Mouse (Mus musculus): ENCODE data around the gene Olfr275.
"Not testable (repeated sequence)": the region's sequence is repeated elsewhere in the genome, so short reads cannot be mapped to it uniquely, and the experiment has no call there.

Gene Olfr275

GRCm38 (mm10) chr4:52814304-52814703 is at the start of gene Olfr275:
Olfr275 (plus strand) TSS chr4:52814604.
- no peak for DNase-seq (ENCODE audit: low read depth, low spot score)

DNA sequence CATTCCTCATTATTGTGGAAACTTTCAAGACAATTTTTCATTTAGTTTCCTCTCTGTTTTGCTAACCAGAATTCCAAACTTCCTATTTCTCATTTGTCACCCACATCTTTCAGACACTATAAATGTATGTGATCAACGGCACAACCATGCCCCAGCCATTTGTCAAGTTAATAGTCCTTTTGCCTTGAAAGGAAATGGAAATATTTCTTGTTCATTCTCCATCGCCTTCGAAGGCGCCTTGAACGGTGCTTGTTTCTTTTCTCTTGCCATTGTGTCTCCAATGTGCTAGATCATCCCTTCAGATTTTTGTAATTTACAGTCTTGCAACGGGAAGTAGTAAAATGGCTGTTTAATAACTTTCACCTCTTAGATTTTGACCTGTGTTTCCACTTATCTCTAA is 48.8 kb upstream of the Olfr275 start:
- DNase-seq (ENCODE audit: low read depth, low spot score), result no peak

DNA sequence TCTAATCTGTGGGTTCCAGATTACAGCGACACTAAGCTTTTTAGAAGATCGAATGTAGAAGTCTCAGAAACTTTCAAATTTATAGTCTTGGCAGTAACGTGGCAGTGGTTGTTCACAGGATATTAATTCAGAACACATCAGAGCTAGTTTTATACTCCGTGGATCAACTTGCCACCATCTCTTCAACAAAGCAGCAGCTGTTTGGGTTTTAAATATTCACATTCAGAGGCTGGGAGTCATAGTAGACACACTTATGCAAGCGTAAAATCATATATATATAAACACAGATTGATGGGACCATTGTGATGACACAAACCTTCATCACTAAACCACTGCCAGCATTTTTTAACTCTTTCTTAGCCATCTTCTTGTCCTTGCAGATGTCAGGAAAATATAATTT is 42.2 kb upstream of the Olfr275 start:
- DNase-seq (ENCODE audit: low read depth, low spot score), result peak; percentile 29

- DNase-seq (ENCODE audit: low read depth, low spot score), result no peak
These were observed 14.4 kb upstream of the Olfr275 start for GRCm38 (mm10) chr4:52800013-52800412.

GRCm38 (mm10) chr4:52811871-52812270 is 2.5 kb upstream of the Olfr275 start:
- peak; percentile 30 for DNase-seq (ENCODE audit: low read depth, low spot score)

DNA sequence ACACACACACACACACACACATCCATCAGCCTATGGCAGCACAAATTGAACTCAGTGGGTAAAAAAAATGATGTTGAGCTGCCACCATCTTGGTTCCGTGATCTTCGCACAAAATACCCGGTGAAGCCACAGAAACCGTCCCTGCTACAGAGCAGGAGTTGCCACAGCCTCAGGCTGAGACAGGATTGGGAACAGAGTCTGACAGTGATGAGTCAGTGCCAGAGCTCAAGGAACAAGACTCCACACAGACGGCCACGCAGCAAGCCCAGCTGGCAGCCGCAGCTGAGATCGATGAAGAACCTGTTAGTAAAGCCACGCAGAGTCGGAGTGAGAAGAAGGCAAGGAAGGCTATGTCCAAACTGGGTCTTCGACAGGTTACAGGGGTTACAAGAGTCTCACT is 7.0 kb downstream of the Olfr275 start:
- peak; percentile 22 for DNase-seq (ENCODE audit: low read depth, low spot score)

DNA sequence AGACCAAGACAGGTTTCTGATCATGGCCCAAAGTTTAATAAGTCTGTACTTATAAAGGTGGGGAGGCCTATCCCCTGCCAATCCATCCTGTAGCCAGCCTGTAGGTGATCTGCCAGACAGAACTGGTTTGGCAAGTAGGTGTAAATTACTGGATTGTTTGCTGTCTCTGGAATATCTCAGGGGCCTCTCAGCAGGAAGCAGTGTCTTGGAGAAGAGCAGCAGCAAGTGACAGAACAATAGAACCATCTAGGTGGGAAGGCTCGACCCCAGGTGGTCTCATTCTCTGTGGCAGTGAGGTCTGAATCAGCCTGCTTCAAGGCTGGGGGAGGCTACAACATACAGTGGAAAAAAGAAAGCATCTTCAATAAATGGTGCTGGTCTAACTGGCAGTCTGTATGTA is 31.0 kb downstream of the Olfr275 start:
- not testable (repeated sequence) for DNase-seq (ENCODE audit: low read depth, low spot score)

GRCm38 (mm10) chr4:52849039-52849635 is 34.7 kb downstream of the Olfr275 start:
- peak; percentile 11 for DNase-seq (ENCODE audit: low read depth, low spot score)

- DNase-seq (ENCODE audit: low read depth, low spot score), result peak; percentile 8
These were observed 35.3 kb downstream of the Olfr275 start for GRCm38 (mm10) chr4:52849672-52850071.

- DNase-seq (ENCODE audit: low read depth, low spot score), result no peak
These were observed 44.7 kb downstream of the Olfr275 start, which contains the start of gene Olfr273 for GRCm38 (mm10) chr4:52859136-52859535. Olfr273 (minus strand) TSS chr4:52859236.

DNA sequence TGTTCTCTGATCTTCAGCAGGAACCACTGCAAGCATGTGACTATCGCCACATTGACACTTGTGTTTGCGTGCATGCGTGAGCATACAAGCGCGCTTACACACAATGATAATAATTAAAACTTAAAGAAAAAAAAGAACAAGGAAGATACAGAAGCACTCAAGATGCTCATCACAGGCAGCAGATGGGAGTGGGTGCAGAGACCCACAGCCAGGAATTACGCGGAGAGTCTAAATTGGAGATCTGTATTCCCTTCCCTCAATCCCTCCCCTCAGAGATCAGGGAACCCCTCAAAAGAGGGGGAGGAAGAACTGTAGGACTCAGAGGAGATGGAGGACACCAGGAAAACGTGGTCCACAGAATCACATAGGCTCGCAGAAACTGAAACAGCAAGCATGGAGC is 49.8 kb downstream of the Olfr275 start:
- DNase-seq (ENCODE audit: low read depth, low spot score), result peak; percentile 28
